Mouse (Mus musculus) monocyte, adult 2 months (primary cell): ENCODE measurements around the gene Crtc1.

ENCODE experiments used
- DNase-seq, 2 experiments: peaks; one replicate each; pipeline ENCODE4 v3.0.0; 2022; ENCODE audit warnings: low spot score in 2 of 2, low read depth in 1 of 2

Gene Crtc1

GRCm38 (mm10) chr8:70426300-70426907, 13.0 kb downstream of the Crtc1 start:
- no peak for DNase-seq

GRCm38 (mm10) chr8:70422722-70423121, 16.7 kb downstream of the Crtc1 start:
- DNase-seq, result no peak

- no peak for DNase-seq
These were observed 17.9 kb downstream of the Crtc1 start for GRCm38 (mm10) chr8:70421349-70422104.

GRCm38 (mm10) chr8:70419879-70420643, 19.3 kb downstream of the Crtc1 start:
- DNase-seq, result no peak

- no peak for DNase-seq
These were observed 20.4 kb downstream of the Crtc1 start for GRCm38 (mm10) chr8:70418954-70419353.

GRCm38 (mm10) chr8:70417914-70418313, 21.5 kb downstream of the Crtc1 start:
- no peak for DNase-seq

- DNase-seq, result no peak
These were observed 22.4 kb downstream of the Crtc1 start for GRCm38 (mm10) chr8:70416941-70417340.

- no peak for DNase-seq
These were observed 23.6 kb downstream of the Crtc1 start for GRCm38 (mm10) chr8:70415540-70416451.

- DNase-seq, result no peak
These were observed 25.0 kb downstream of the Crtc1 start for GRCm38 (mm10) chr8:70414310-70414946.

GRCm38 (mm10) chr8:70410281-70410680, 29.1 kb downstream of the Crtc1 start:
- no peak for DNase-seq

GRCm38 (mm10) chr8:70409455-70409871, 29.9 kb downstream of the Crtc1 start:
- DNase-seq, result no peak

- DNase-seq, result no peak
These were observed 30.4 kb downstream of the Crtc1 start for GRCm38 (mm10) chr8:70409019-70409418.

- no peak for DNase-seq
These were observed 31.1 kb downstream of the Crtc1 start for GRCm38 (mm10) chr8:70408301-70408700.

GRCm38 (mm10) chr8:70406427-70407069, 32.8 kb downstream of the Crtc1 start:
- no peak for DNase-seq

GRCm38 (mm10) chr8:70405189-70405588, 34.2 kb downstream of the Crtc1 start:
- DNase-seq, result no peak

GRCm38 (mm10) chr8:70404212-70404611, 35.2 kb downstream of the Crtc1 start:
- DNase-seq, result no peak

GRCm38 (mm10) chr8:70397611-70398563, 41.5 kb downstream of the Crtc1 start:
- no peak for DNase-seq

- no peak for DNase-seq
These were observed 43.2 kb downstream of the Crtc1 start for GRCm38 (mm10) chr8:70396184-70396583.

- DNase-seq, result no peak
These were observed 43.7 kb downstream of the Crtc1 start for GRCm38 (mm10) chr8:70395649-70396048.
